Mouse (Mus musculus) C2C12 (cell line): ENCODE results near the gene Cyba. TPM values are rescaled to one million over a fixed set of nuclear protein-coding genes. Genes with fewer than 3 reads are reported as not detected.

Source experiments
- H3K27me3 ChIP-seq: one replicate; pipeline ENCODE4 v1.6.1; 2011; ENCODE audit not compliant: control insufficient read depth, insufficient read depth, insufficient read length
- H3K36me3 ChIP-seq: one replicate; pipeline ENCODE4 v1.6.1; 2011; ENCODE audit not compliant: control insufficient read depth, insufficient read depth
- H3K4me3 ChIP-seq: one replicate; pipeline ENCODE4 v1.5.1; 2011; ENCODE audit warnings: mild to moderate bottlenecking, control low read depth; ENCODE audit not compliant: poor library complexity, insufficient read depth, severe bottlenecking
- H3K79me2 ChIP-seq: one replicate; pipeline ENCODE4 v1.6.1; 2011; ENCODE audit not compliant: control insufficient read depth, insufficient read depth
- H3K79me3 ChIP-seq: one replicate; pipeline ENCODE4 v1.6.1; 2011; ENCODE audit warnings: low read depth, control low read depth
- H3ac ChIP-seq: one replicate; pipeline ENCODE3; 2011; ENCODE audit warnings: low read depth; ENCODE audit not compliant: control insufficient read depth, insufficient read length
- CEBPB ChIP-seq: IDR thresholded peaks from one replicate; pipeline ENCODE4 v1.6.1; 2011; ENCODE audit warnings: low read depth, mild to moderate bottlenecking, control low read depth, moderate library complexity
- CTCF ChIP-seq: IDR thresholded peaks from one replicate; pipeline ENCODE4 v1.5.1; 2011; ENCODE audit not compliant: control insufficient read depth, insufficient read depth, insufficient read length
- FOSL1 ChIP-seq: IDR thresholded peaks from one replicate; pipeline ENCODE4 v1.8.0; 2011; ENCODE audit warnings: mild to moderate bottlenecking, low read length; ENCODE audit not compliant: poor library complexity, insufficient read depth, severe bottlenecking
- MAX ChIP-seq: IDR thresholded peaks from one replicate; pipeline ENCODE4 v1.6.1; 2011; ENCODE audit warnings: mild to moderate bottlenecking, control low read depth
- MYOD1 ChIP-seq: IDR thresholded peaks from one replicate; pipeline ENCODE4 v1.6.1; 2011; ENCODE audit warnings: low read depth; ENCODE audit not compliant: control insufficient read depth, insufficient read length
- MYOG ChIP-seq: IDR thresholded peaks from one replicate; pipeline ENCODE4 v1.6.1; 2011; ENCODE audit not compliant: control insufficient read depth, insufficient read length; ENCODE audit errors: extremely low read depth
- USF1 ChIP-seq: IDR thresholded peaks from one replicate; pipeline ENCODE4 v1.6.1; 2011; ENCODE audit warnings: low read depth, mild to moderate bottlenecking, control low read depth, moderate library complexity
- polyA plus RNA-seq: library from polyadenylated mRNA; unstranded; fragments of >200 nt; fragmentation: generic; extraction: Trizol; gene quantifications from one replicate; pipeline ENCODE4 v1.2.1, GENCODE M21; 2012; ENCODE audit warnings: missing spikeins

The Cyba gene
- polyA plus RNA-seq, 1 experiment = not detected

DNA sequence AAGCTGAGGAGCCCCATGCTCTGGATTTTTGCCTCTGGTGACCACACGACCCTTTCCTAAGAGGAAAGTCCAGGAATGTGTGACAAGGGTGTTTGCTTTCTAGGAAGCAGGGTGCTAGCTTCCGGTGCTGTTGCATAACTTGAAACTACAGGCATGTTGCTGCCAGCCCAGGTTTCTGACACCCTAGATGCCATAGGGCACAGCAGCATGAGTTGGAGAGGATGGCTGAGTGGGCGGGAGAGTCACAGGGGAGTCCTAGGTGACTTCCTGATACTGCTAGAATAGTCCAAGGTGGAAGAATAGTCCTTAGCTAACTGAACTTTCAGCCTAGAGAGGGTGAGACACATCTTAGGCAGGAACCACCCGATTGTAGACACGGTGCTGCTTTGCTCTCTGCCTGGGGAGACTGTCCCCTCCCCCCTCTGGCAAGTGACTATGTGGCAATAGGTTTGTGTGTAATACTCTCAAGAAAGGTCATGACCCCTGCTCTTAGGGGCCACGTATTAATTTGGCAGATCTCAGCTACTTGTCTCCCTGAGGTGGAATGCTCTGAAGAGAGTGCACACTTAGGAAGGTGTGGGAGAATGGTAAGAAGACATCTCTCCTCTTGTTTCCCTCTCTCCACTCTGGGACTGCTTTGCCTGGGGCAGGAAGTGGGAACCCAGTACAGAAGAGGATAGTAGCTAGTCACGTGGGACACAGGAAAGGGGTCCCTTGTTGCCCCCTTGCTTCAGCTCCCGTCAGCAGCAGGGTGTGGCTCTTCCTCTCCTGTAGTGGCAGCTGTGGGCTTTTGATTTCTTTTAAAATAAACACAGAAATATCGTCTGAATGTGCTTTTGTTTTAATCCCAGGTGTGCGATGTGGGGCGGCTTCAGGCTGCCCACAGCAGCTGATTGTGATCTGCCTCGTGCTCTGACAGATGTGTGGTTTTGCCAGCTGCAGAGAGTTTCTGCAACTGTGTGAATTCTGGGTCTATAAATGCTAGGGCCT lies 31.2 kb upstream of the Cyba start:
- Histone ChIP-seq H3K79me2 (no peaks in the 10 kb centered on the region), H3K4me3 (no peak overlapping the region), H3K27me3 (no peaks in the 10 kb centered on the region), H3K36me3 (no peaks in the 10 kb centered on the region), H3K79me3 (no peaks in the 10 kb centered on the region), H3ac (no peak overlapping the region)
- TF ChIP-seq MYOD1 (no peak), MYOG (no peak), FOSL1 (no peak), USF1 (no peak), CEBPB (no peak), CTCF (no peak), MAX (no peak)

DNA sequence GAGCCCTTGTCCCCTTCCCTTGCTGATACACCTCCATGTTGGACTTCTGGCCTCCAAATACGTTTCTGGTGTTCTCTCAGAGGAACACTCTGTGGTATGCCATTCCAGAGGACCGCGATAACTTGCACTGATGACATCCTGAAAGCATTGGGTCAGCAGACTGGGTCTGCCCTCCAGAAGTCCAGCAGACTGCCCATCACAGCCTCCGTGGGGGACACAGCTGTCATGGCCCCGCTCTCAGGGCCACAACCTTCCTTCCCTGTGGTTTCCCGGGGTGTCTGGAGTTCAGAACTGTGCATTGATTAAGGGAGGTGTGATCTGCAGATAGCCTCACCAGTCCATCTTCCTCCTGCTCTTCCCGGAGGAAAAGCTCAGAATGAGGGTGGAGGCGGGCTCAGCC lies 29.8 kb upstream of the Cyba start:
- H3K36me3 ChIP-seq = no peaks in the 10 kb centered on the region
- TF ChIP-seq MYOG (no peak), MAX (no peak), USF1 (no peak), CTCF (no peak), MYOD1 (no peak), FOSL1 (no peak), CEBPB (no peak)
- no peak overlapping the region for H3ac ChIP-seq
- no peaks in the 10 kb centered on the region for H3K79me2 ChIP-seq
- no peaks in the 10 kb centered on the region for H3K79me3 ChIP-seq
- no peaks in the 10 kb centered on the region for H3K27me3 ChIP-seq
- H3K4me3 ChIP-seq = peak overlapping the region; percentile 2

DNA sequence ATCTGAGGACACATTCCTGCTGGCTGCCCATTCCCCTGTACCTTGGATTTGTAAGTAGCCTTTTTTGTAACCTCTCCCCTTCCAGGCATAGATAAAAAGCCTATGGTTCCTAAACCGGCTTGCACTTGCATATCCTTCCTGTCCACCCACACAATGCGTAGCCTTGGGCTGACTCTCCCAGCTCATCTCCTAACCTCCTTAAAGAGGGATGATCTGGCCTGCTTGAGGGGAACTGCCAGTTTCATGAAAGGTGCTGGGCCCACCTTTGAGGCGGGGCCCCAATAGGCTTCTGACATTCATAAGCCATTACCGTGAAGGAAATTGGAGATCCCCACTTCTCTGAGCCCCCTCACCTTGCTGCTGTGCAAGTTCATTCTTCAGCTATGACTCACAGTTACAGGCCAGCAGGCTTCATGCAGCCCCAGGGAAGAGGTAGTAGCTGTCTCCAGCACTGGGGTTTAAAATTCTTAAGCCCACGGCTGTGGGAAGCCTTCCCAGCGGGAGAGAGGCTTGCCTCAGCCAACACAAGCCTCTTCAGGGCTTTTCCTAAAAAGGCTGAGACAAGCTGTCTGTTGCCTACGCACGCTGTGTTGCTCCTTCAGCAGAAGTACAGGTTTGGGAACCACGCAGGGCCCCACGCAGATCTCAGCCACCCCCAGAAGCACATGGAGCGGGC lies 28.9 kb upstream of the Cyba start:
- Histone ChIP-seq H3K79me3 (no peaks in the 10 kb centered on the region), H3K27me3 (no peaks in the 10 kb centered on the region), H3K36me3 (no peaks in the 10 kb centered on the region), H3K4me3 (no peak overlapping the region), H3K79me2 (no peaks in the 10 kb centered on the region), H3ac (no peak overlapping the region)
- TF ChIP-seq CEBPB (no peak), FOSL1 (no peak), USF1 (no peak), CTCF (no peak), MYOG (no peak), MYOD1 (no peak), MAX (no peak)

DNA sequence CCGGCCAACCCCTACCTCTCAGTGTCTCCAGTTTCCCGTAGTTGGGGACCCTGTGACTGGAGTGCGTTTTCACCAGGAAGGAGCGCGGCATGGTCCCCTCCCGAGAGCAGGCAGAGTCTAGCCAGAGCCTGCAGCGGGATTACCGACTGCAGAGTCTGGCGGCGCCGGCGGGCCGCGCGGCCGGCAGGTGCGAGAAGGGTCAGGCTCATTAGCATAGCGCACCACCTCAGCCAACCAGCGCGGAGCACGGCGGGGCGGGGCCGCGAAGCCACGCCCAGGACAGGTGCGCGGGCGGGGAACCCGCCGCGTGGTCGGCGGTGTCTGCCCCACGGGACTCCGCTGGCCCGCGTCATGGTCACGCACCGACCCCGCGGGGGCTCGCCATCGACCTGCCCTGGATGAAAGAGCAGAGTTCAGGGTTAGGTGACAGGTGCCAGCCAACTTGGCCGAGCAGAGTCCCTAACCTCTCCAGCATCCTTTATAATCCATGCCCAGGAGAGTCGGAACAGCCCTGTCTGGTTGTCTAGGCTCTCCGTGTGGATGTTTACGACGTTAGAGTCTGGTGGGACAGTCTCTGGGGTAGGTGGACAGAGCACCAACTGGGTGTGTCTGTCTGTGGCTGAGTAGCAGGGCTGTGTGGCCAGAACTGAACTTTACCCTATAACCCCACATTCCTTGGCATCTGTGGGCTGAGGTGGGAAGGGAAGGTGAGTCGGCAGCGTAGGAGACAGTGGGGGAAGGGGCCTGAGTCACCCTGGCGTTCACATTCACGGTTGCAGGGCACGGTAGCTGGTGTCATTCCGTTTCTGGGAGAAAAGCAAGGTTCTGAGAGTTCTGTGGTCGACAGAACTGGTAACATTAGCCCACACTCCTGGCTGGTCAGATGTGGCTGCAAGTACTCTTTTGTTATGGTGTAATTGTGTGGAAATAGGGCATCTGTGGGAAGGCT lies 28.1 kb upstream of the Cyba start, which contains the start of gene Snai3:
TSS of gene Snai3 (minus strand) at position 210 of the 949 bp plus-strand sequence.
- Histone ChIP-seq H3K79me3 (no peaks in the 10 kb centered on the region), H3K27me3 (peaks cover 5% of the 10 kb centered on the region), H3K36me3 (no peaks in the 10 kb centered on the region), H3K79me2 (no peaks in the 10 kb centered on the region), H3K4me3 (no peak within 1 kb of the TSS), H3ac (no peak within 1 kb of the TSS)
- no peak for TF ChIP-seq CEBPB
- TF ChIP-seq USF1 = no peak
- TF ChIP-seq FOSL1 = no peak
- no peak for TF ChIP-seq MAX
- TF ChIP-seq MYOD1 = peak; percentile 51

DNA sequence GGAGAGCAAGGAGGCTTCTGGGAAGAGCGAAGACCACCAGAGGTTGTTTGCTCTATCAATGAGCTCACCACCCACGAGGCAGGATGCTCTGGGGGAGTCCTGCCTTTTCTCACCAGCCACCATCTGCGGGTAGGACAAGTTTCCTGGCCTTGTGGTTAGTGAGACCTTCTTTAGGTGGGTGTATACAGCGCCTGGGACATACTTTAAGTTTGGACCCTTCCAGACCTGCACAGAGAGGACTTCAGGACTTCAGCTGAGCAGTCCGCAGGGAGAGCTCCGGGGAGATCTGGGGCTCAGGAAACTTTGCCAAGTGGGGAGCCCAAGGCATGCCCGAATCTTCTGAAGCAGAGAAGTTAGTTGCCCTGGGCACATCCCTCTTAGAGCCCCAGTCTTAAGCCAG lies 27.3 kb upstream of the Cyba start:
- no peak overlapping the region for H3K4me3 ChIP-seq
- H3K27me3 ChIP-seq = peaks cover 8% of the 10 kb centered on the region
- no peak overlapping the region for H3ac ChIP-seq
- no peaks in the 10 kb centered on the region for H3K79me3 ChIP-seq
- H3K36me3 ChIP-seq = no peaks in the 10 kb centered on the region
- TF ChIP-seq FOSL1 = no peak
- no peak for TF ChIP-seq MYOG
- TF ChIP-seq CEBPB = no peak
- no peak for TF ChIP-seq CTCF
- no peak for TF ChIP-seq MYOD1
- no peak for TF ChIP-seq USF1
- TF ChIP-seq MAX = no peak
- no peaks in the 10 kb centered on the region for H3K79me2 ChIP-seq
